Mouse (Mus musculus) central nervous system, embryonic 14 days (tissue): ENCODE data around the gene Gm15093. TPM values are rescaled to one million over a fixed set of nuclear protein-coding genes. Genes with fewer than 3 reads are reported as not detected.

ENCODE experiments used
- polyA plus RNA-seq: library from polyadenylated mRNA; depleted of rRNA; stranded (reverse); fragments of >200 nt; gene quantifications from 2 replicates; pipeline ENCODE4 v1.2.3, GENCODE M21; 2012; rRNA removed

The Gm15093 gene
- polyA plus RNA-seq, result not detected in 2 replicates

DNA sequence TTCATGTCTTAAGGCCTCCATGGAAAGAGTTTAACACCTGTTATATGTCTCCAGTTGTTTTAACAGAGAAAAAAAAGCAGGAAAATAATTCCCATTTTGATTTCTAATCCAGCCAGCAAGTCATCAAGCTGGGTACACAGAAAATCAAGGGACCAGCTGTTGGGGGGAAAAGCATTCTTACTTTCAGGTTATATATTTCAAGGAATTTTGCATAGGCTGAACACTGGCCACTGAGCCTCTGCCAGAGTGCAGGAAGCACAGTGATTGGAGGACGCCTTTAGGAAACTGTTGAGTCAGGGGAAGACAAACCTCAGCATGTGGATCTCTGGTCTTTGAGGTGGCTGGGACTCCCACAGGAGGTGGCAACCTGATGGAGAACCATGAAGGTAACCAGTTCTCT, at the start of gene Gm15093:
Gm15093 (plus strand) TSS at position 301 of the 400 bp plus-strand sequence.

Other genes with a start within 250 kb of the Gm15093 start
- gene Ott, start 198.1 kb upstream of the Gm15093 start, polyA plus RNA-seq, result not detected in 2 replicates
- not detected in 2 replicates for gene Gm15085, start 175.2 kb downstream of the Gm15093 start, polyA plus RNA-seq